Mouse (Mus musculus) E14TG2a.4 (cell line): ENCODE results near the gene Tmem186.

Experiments
- CTCF ChIP-seq: conservative IDR thresholded peaks from 2 replicates; pipeline ENCODE4 v1.5.1; 2014; ENCODE audit warnings: low read length
- NANOG ChIP-seq: IDR thresholded peaks from 2 replicates; pipeline ENCODE4 v1.6.1; 2014; ENCODE audit warnings: borderline replicate concordance, low read length, mixed read lengths
- POU5F1 ChIP-seq: IDR thresholded peaks from 2 replicates; pipeline ENCODE4 v1.6.1; 2014; ENCODE audit warnings: low read length, borderline replicate concordance

DNA sequence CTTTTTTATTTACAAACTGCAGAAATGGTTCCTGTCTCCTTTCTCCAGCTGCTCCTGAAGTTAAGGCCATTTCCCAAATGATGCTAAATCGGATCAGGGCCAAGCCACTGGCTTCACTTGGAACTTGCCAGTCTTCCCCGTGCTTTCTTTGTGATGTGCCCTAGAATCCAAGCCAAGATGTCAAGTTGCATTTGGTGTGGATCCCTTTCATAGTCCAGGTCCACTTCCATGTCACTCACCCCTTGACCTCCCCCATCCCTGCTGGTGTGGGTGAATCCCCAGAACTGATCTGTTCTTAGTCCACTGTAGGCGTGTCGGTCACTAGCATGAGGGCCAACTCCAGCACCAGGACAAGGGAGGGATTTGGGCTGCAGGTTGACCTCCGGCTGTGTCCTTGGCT, 40.0 kb downstream of the Tmem186 start:
- no peak for TF ChIP-seq CTCF
- TF ChIP-seq POU5F1: no peak
- no peak for TF ChIP-seq NANOG
